Mouse (Mus musculus) ES-E14 (cell line): ENCODE data around the gene Cxcr4. TPM values are rescaled to one million over a fixed set of nuclear protein-coding genes. Genes with fewer than 3 reads are reported as not detected.

ENCODE experiments used
- DNase-seq: peaks from one replicate; pipeline ENCODE4 v3.0.0-alpha.2; 2013; ENCODE audit warnings: low read depth, low spot score
- H3K27ac ChIP-seq: 2 replicates; pipeline ENCODE4 v1.5.1; 2012; ENCODE audit warnings: low read depth, mild to moderate bottlenecking, low read length, moderate library complexity, mixed read lengths; ENCODE audit not compliant: poor library complexity, insufficient read depth, severe bottlenecking
- H3K36me3 ChIP-seq: 2 replicates; pipeline ENCODE4 v1.6.1; 2012; ENCODE audit warnings: mild to moderate bottlenecking, low read length, moderate library complexity, mixed read lengths; ENCODE audit not compliant: control insufficient read depth, poor library complexity, insufficient read depth, severe bottlenecking
- H3K4me1 ChIP-seq, 2 experiments: fragments of 150-350 bp in 1 of 2; sonication (generic) in 1 of 2; 2 replicates each; pipeline ENCODE4 v1.6.1; 2012; ENCODE audit warnings: low read length in 2 of 2, mild to moderate bottlenecking in 1 of 2, mixed read lengths in 1 of 2; ENCODE audit not compliant: control insufficient read depth in 2 of 2, insufficient read depth in 2 of 2, poor library complexity in 1 of 2
- H3K4me3 ChIP-seq, 2 experiments: fragments of 150-350 bp in 1 of 2; sonication (generic) in 1 of 2; 2 replicates each; pipeline ENCODE4 v1.5.1; 2012; ENCODE audit warnings: low read length in 2 of 2, low read depth in 1 of 2, mild to moderate bottlenecking in 1 of 2, mixed read lengths in 1 of 2; ENCODE audit not compliant: insufficient read depth in 1 of 2, poor library complexity in 1 of 2, severe bottlenecking in 1 of 2
- H3K9ac ChIP-seq: 2 replicates; pipeline ENCODE4 v1.6.1; 2012; ENCODE audit warnings: low read depth, mild to moderate bottlenecking, low read length, mixed read lengths; ENCODE audit not compliant: poor library complexity, insufficient read depth, severe bottlenecking
- H3K9me3 ChIP-seq: fragments of 150-350 bp; sonication (generic); 2 replicates; pipeline ENCODE4 v1.6.1; 2012; ENCODE audit warnings: low read depth, mild to moderate bottlenecking, low read length; ENCODE audit not compliant: control insufficient read depth, insufficient read depth
- CHD2 ChIP-seq: IDR thresholded peaks from 2 replicates; pipeline ENCODE4 v1.6.1; 2014; ENCODE audit warnings: mild to moderate bottlenecking, low read depth, low read length, inconsistent platforms
- HCFC1 ChIP-seq: IDR thresholded peaks from 2 replicates; pipeline ENCODE4 v1.6.1; 2012; ENCODE audit warnings: low read length, inconsistent platforms, borderline replicate concordance; ENCODE audit not compliant: insufficient read depth
- MAFK ChIP-seq: IDR thresholded peaks from 2 replicates; pipeline ENCODE4 v1.6.1; 2014; ENCODE audit warnings: mild to moderate bottlenecking, low read depth, low read length, inconsistent platforms; ENCODE audit not compliant: insufficient read depth
- ZC3H11A ChIP-seq: IDR thresholded peaks from 2 replicates; pipeline ENCODE4 v1.6.1; 2012; ENCODE audit warnings: low read depth, mild to moderate bottlenecking, inconsistent platforms, low read length, borderline replicate concordance
- ZNF384 ChIP-seq: IDR thresholded peaks from 2 replicates; pipeline ENCODE4 v1.6.1; 2012; ENCODE audit warnings: low read depth, low read length, inconsistent platforms
- in situ Hi-C, 2 experiments: fragments of 600-800 bp; cut with MboI; formaldehyde crosslinking; loops; one replicate each; pipeline ENCODE4 v1.15.1; 2025; ENCODE audit warnings: low sequenced_read_pairs in 2 of 2, inconsistent platforms in 1 of 2; ENCODE audit not compliant: unreplicated experiment in 2 of 2
- total RNA-seq: library from RNA; depleted of rRNA; stranded (reverse); fragments of 300-350 nt; gene quantifications from 2 replicates; pipeline ENCODE4 v1.2.3, GENCODE M21; 2012

Gene Cxcr4
- total RNA-seq, 1 experiment = 2.6 TPM

- no peak overlapping the region for H3K9ac ChIP-seq
- in situ Hi-C loops = no loop called here
- no peaks in the 10 kb centered on the region for H3K9me3 ChIP-seq
- H3K4me1 ChIP-seq = no peaks in the 10 kb centered on the region
- no peaks in the 10 kb centered on the region for H3K36me3 ChIP-seq
- no peak for DNase-seq
- H3K4me3 ChIP-seq = no peak overlapping the region
- no peak for TF ChIP-seq CHD2
- TF ChIP-seq ZC3H11A = no peak
- no peak for TF ChIP-seq MAFK
- no peak for TF ChIP-seq ZNF384
- no peak for TF ChIP-seq HCFC1
- no peak overlapping the region for H3K27ac ChIP-seq
Measured at GRCm38 (mm10) chr1:128607423-128607822, 15.3 kb upstream of the Cxcr4 start.

GRCm38 (mm10) chr1:128605794-128606193, 13.7 kb upstream of the Cxcr4 start:
- no peak for DNase-seq
- Histone ChIP-seq H3K36me3 (no peaks in the 10 kb centered on the region), H3K9me3 (no peaks in the 10 kb centered on the region), H3K4me1 (no peaks in the 10 kb centered on the region), H3K27ac (no peak overlapping the region), H3K4me3 (no peak overlapping the region), H3K9ac (no peak overlapping the region)
- in situ Hi-C loops = no loop called here
- TF ChIP-seq MAFK (no peak), HCFC1 (no peak), ZC3H11A (no peak), CHD2 (no peak), ZNF384 (no peak)

- in situ Hi-C loops = no loop called here
Measured at GRCm38 (mm10) chr1:128602688-128603385, 10.7 kb upstream of the Cxcr4 start.

GRCm38 (mm10) chr1:128602018-128602687, 10.1 kb upstream of the Cxcr4 start:
- Histone ChIP-seq H3K27ac (no peak overlapping the region), H3K36me3 (no peaks in the 10 kb centered on the region), H3K4me3 (no peak overlapping the region), H3K9me3 (no peaks in the 10 kb centered on the region), H3K4me1 (peaks cover 0 to 2% of the 10 kb centered on the region in 2 experiments; a peak in 1 of 4 replicates), H3K9ac (no peak overlapping the region)
- DNase-seq = no peak
- TF ChIP-seq MAFK (no peak), ZC3H11A (no peak), CHD2 (no peak), HCFC1 (no peak), ZNF384 (0 out of 2 replicates have a peak, but pooled peaks have one; percentile 29)
- in situ Hi-C loops = no loop called here

More at GRCm38 (mm10) chr1:128602688-128603385, 10.7 kb upstream of the Cxcr4 start:
- Histone ChIP-seq H3K9ac (no peak overlapping the region), H3K4me3 (no peak overlapping the region), H3K4me1 (no peaks in the 10 kb centered on the region), H3K27ac (no peak overlapping the region), H3K36me3 (no peaks in the 10 kb centered on the region), H3K9me3 (no peaks in the 10 kb centered on the region)
- no peak for TF ChIP-seq HCFC1
- TF ChIP-seq ZNF384 = no peak
- TF ChIP-seq CHD2 = no peak
- TF ChIP-seq ZC3H11A = no peak
- TF ChIP-seq MAFK = no peak
- DNase-seq = no peak

GRCm38 (mm10) chr1:128601307-128601706, 9.2 kb upstream of the Cxcr4 start:
- Histone ChIP-seq H3K9me3 (no peaks in the 10 kb centered on the region), H3K36me3 (no peaks in the 10 kb centered on the region), H3K27ac (no peak overlapping the region), H3K9ac (no peak overlapping the region), H3K4me1 (peaks cover 0 to 5% of the 10 kb centered on the region in 2 experiments; a peak in 2 of 4 replicates), H3K4me3 (no peak overlapping the region)
- DNase-seq = no peak
- no peak for TF ChIP-seq ZNF384
- no peak for TF ChIP-seq MAFK
- no peak for TF ChIP-seq HCFC1
- no peak for TF ChIP-seq CHD2
- no peak for TF ChIP-seq ZC3H11A
- in situ Hi-C loops = no loop called here
